Mouse (Mus musculus): ENCODE measurements around the gene Nek1. TPM values are rescaled to one million over a fixed set of nuclear protein-coding genes. Genes with fewer than 3 reads are reported as not detected.

Gene Nek1
- 1 to 10 TPM; 6.2 to 6.9 TPM for total RNA-seq (2021)

DNA sequence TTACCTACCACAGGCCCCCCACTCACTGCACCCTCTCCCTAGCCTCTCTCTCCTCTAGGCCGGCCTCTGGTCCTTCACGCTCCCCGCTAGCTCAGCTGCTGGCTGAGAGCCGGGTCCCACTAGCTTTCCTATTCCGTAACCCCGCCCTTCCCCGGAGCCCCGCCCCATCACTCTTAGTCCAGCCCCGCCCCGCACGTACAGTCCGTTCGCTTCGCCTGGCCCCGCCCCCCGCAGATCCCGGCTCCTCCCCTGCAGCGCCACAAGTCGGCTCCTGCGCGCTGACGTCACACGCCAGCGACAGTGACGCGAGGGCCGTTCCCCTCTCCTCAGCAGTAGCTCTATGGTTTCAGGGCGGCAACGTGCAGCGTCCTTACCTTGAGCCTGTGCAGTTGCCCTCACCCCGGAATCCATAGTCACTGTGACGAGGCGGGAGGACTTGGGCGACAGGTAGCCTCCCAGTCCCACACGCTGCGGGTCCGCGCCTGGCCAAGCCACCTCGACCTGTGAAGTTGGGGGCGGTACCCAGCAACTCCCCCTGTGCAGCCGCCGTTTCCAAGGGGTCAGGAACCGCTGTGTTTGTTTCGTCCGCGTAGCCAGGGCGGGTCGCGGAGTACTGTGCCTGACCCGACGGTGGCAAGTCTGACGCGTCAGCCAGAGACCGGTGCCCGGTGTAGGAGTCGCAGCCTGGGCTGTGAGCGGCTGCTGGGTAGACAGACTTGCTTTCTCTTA, at the start of gene Nek1:
TSS of gene Nek1 (plus strand) at position 286 of the 729 bp plus-strand sequence.
- peak; percentile 99 for DNase-seq

DNA sequence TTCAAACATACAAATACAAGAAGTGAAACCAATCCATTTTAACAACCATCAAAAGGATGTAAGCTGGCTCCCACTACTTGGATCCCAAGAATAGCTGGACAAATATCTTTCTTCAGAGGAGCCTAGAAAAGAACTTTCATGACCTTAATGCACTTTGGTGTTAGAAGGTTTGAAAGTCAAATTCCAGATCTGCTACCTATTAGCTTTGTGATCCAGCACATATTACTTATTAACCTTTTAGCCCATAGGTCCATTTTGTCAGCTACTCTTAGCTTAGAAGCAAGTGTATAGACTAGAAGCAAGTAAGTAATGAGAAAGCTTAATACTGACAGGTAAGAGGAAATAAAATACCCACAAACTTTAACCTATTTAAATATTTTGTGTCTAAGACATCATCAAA, 45.5 kb upstream of the Nek1 start:
- no peak for DNase-seq

DNA sequence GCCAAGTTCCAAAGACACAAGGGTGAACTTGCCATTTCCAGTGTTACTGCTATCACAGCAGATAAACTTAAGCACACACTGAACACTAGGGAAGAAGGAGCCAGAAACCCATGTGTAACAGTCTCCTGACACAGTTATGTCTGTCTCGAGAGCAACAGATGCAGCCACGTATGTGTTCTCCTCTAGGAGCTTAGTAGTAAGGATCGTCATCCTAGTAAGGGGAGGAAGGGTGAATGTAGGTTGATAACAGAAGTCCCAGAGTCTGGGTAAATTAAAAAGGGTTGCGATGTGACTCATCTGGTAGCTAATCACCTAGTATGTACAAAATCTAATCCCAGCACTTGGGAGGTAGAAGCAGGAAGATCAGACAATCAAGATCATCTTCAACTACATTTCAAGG, 43.1 kb upstream of the Nek1 start:
- DNase-seq: no peak

GRCm38 (mm10) chr8:60951271-60951670, 41.7 kb upstream of the Nek1 start:
- DNase-seq: no peak

GRCm38 (mm10) chr8:60951757-60952156, 41.2 kb upstream of the Nek1 start:
- no peak for DNase-seq

- no peak for DNase-seq
Measured at GRCm38 (mm10) chr8:60952803-60953202, 40.2 kb upstream of the Nek1 start.

DNA sequence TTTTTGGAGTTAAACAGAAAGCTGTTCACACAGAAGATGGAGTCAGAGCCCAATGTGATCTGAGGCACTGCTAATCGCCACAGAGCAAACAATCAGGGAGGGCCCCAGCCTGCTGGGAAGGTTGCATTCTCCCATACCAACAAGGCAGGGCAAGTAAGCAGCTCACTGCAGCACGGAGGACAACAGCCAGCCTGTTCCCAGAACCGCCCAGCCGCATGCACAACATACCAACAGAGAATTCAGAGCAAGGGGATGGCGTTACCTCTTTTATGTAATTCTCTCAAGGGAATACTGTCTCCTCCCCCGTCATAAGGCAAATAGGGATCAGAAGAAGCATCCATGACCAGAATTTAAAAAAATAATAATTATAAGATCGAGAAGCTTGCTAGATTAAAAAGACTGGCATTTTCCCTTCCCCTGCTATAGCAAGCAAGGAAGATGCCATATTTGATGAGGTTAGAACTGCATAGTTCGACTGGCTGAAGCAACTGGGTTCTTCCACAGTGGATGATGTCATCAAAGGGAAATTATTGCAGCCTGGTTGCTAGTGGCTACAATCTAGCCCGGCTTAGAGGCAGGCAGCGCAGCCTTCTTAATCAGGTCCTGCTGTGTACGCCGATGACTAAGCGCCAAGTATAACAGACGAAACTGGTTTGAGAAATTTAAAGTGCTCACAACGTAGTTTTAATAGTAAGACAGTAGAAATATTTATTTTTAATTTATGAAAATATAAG, 38.5 kb upstream of the Nek1 start:
- DNase-seq: peak; percentile 77

- no peak for DNase-seq
Measured at GRCm38 (mm10) chr8:60956847-60957246, 36.1 kb upstream of the Nek1 start.

DNA sequence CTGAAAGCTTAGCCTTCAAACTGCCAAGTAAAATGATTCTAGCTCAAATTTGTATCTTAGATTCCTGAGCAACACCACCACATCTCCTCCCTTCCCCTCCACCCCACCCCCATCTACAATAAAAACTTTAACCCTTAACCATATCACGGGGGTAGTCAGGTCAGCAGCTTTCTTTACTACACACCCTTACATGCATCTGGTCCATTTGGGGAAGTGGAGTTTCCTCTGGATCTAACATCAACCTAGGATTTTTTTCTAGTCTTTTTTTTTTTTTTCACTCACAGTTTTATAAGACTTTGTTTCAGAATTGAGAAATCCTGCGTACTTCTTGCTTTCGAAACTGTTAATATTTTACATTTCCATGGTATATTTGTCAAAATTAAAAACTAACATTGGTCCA, 30.2 kb upstream of the Nek1 start:
- DNase-seq: no peak

DNA sequence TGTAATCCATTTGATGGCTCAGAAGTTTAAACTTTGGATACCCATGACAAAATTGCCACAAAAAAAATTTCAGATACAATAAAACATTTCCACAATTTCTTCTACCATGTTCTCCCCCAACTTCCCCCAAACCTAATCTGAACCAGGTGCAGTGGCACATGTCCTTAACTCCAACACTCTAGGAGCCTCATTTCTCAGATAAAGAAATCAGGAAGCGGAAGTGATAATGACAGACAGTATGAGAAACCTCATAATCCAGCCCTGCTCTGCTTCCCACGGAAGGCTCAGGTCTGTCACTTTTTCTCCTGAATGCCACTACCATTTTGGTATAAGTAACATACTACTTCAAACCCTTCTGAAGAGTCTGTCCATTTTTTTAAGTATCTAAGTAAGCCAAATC, 29.1 kb upstream of the Nek1 start:
- DNase-seq: no peak

- DNase-seq: no peak
Measured at GRCm38 (mm10) chr8:60964518-60964917, 28.5 kb upstream of the Nek1 start.

- DNase-seq: no peak
Measured at GRCm38 (mm10) chr8:60965306-60965705, 27.7 kb upstream of the Nek1 start.

- DNase-seq: no peak
Measured at GRCm38 (mm10) chr8:60965741-60966140, 27.3 kb upstream of the Nek1 start.

DNA sequence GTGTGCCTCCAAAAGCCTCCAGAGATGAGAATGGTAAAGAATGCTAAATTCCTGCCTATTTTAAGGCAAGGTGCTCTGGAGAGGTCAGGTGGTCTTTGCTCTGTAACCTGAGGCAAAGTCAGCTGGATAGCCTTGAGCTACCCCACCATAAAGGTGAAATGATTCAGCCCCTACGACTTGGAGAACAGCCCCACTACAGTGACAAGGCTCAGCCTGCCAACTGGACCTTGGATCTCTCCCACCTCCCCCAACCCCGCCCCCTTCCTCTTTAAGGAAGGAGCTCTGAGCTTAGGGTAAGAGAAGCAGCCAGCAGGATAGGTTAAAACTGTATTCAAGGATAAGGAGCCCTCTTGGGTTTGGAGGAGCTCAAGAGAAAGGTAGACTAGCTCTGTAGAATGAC, 23.9 kb upstream of the Nek1 start:
- DNase-seq: no peak

- peak; percentile 70 for DNase-seq
Measured at GRCm38 (mm10) chr8:60971808-60972207, 21.2 kb upstream of the Nek1 start.

- no peak for DNase-seq
Measured at GRCm38 (mm10) chr8:60973448-60973847, 19.5 kb upstream of the Nek1 start.

DNA sequence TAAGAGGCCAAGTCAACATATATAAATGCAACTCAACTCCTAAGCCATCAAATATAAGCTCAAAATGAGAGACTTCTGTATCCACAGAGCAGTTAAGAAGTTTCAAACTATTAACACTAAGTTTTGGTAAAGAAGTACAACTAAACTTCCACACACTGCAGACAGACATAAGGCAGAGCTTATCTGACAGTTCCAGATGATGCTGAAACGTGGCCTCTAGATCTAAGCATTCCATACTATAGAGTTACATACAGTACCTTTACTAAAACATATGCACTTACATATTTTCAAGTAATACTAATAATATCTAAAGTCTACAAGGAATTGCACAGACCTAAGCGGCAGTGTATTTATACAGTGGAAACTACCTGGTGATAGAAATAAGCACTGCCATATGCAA, 18.2 kb upstream of the Nek1 start:
- DNase-seq: no peak

GRCm38 (mm10) chr8:60976818-60977217, 16.2 kb upstream of the Nek1 start:
- DNase-seq: no peak

GRCm38 (mm10) chr8:60978496-60978895, 14.5 kb upstream of the Nek1 start:
- no peak for DNase-seq

- no peak for DNase-seq
Measured at GRCm38 (mm10) chr8:60981388-60981787, 11.6 kb upstream of the Nek1 start.

DNA sequence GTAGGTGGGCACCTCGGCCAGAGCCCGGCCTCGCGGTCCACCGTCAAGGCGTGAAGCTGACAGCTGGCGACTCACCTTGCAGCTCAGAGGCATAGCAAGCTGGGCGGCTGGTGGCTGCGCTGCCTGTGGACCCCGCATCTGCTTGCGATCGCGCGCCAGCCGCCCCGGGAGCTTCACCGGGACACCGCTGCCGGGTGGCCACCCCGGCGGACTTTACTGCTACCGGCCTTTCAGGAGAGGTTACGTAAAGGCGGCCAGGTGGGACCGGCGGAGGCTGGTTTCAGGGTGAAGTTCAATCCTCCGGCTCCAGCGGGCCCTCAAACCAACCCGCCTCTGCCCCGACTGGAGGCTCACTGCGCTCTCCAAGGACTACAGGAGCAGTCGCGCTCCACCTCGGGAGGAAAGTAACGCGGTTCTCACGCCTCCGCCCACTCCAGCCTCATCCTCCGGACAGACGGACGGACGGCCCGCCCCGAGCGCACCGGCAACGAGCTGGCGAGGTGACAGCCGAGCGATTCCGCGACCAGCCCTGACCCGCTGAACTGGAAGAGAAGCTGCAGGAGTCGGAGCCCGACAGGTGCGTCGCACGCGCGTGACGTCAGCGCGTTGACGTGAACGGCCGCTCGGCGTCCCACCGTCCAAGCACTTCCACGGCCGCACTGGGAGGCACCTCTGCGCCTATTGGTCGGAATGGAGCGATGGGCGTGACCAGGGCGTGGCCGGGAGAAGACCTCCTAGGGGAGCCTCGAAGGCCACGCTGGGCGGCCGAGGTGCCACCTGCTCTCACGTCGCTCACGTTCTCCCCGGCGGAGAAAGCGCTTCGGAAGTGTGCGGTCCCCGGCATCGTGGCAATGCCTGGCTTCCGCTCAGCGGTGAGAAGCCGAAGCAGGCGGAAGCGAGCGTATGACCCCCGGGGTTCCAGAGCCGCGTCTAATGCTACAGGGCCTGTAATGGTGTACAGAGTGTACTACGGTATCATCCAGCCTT, 10.0 kb upstream of the Nek1 start, which contains the start of gene Clcn3:
TSS of gene Clcn3 (minus strand) at position 600 of the 987 bp plus-strand sequence.
- DNase-seq: peak; percentile 98

DNA sequence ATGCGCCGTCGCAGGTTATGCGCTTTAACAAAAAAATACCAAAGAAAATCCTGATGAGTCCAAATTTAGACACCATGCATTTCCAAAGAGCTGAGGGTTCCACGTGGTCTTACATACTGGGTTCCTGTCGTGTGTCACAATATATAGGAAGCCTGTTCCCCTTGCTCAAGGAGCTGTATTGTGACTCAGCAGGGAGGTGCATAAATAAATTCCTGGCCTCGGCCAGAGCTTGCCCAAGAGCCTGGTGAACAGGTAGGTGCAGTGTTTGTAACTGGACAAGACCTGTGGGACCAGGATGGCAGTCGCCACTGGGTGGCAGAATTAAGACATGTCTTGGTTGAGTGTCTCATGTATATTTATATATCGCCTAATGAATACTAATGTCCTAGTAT, 9.3 kb upstream of the Nek1 start:
- DNase-seq: peak; percentile 65

All from heart, postnatal 4 days (tissue).